Comparison of ENCODE assay signal across 26 mouse cellular contexts in genomic region chr5:119322411-119322810, GRCm38 (mm10).
DNase-seq lines count a peak whose midpoint lies in the region; ATAC-seq and TF ChIP-seq lines count a peak whose summit lies in the region.
"Had no signal": no experiment of that assay in that cellular context is flagged by ENCODE, and none has a peak within 500 bp of the region (broad histone marks: within the 10 kb centered on the region; RNA-seq: fewer than 3 reads in every experiment).

No protein-coding gene starts in this region.

- H3K4me3 ChIP-seq in forebrain, embryonic 14.5 days (ENCODE audit: low read depth, low read length) = no peak overlapping the region
- H3K4me3 ChIP-seq in forebrain, embryonic 11.5 days (ENCODE audit: low read depth, low read length) = no peak overlapping the region
- H3K4me3 ChIP-seq in hindbrain, postnatal 0 days (ENCODE audit: low read length) = no peak overlapping the region
- no peak overlapping the region for H3K4me3 ChIP-seq in hindbrain, embryonic 14.5 days (replicated peaks; ENCODE audit: low read length)
- H3K4me3 ChIP-seq in midbrain, postnatal 0 days (ENCODE audit: low read depth, low read length) = no peak overlapping the region
- H3K4me3 ChIP-seq in midbrain, embryonic 13.5 days (replicated peaks) = no peak overlapping the region
- H3K4me3 ChIP-seq: forebrain, embryonic 10.5 days; forebrain, embryonic 15.5 days; heart, adult 2 months; heart, embryonic 10.5 days; heart, embryonic 13.5 days; hindbrain, embryonic 12.5 days had no signal

- no peaks in the 10 kb centered on the region for H3K9me3 ChIP-seq in forebrain, embryonic 14.5 days (replicated peaks; ENCODE audit: control insufficient read depth, low read length)
- H3K9me3 ChIP-seq in forebrain, embryonic 11.5 days (ENCODE audit: control insufficient read depth, low read length) = no peaks in the 10 kb centered on the region
- H3K9me3 ChIP-seq in hindbrain, postnatal 0 days (ENCODE audit: low read length) = no peaks in the 10 kb centered on the region
- no peaks in the 10 kb centered on the region for H3K9me3 ChIP-seq in hindbrain, embryonic 14.5 days (ENCODE audit: control insufficient read depth, low read length)
- H3K9me3 ChIP-seq in midbrain, postnatal 0 days (ENCODE audit: low read length) = no peaks in the 10 kb centered on the region
- no peaks in the 10 kb centered on the region for H3K9me3 ChIP-seq in midbrain, embryonic 13.5 days
- H3K9me3 ChIP-seq: forebrain, embryonic 10.5 days; forebrain, embryonic 15.5 days; heart, embryonic 10.5 days; heart, embryonic 13.5 days; hindbrain, embryonic 12.5 days had no signal

- no peaks in the 10 kb centered on the region for H3K27me3 ChIP-seq in forebrain, embryonic 14.5 days (replicated peaks; ENCODE audit: control insufficient read depth, insufficient read depth, low read length)
- no peaks in the 10 kb centered on the region for H3K27me3 ChIP-seq in forebrain, embryonic 11.5 days (ENCODE audit: control insufficient read depth, insufficient read depth, low read length)
- H3K27me3 ChIP-seq in hindbrain, postnatal 0 days (ENCODE audit: insufficient read depth, low read length) = no peaks in the 10 kb centered on the region
- no peaks in the 10 kb centered on the region for H3K27me3 ChIP-seq in hindbrain, embryonic 14.5 days (ENCODE audit: control insufficient read depth, insufficient read depth, low read length)
- H3K27me3 ChIP-seq in midbrain, postnatal 0 days (ENCODE audit: insufficient read depth, low read length) = no peaks in the 10 kb centered on the region
- H3K27me3 ChIP-seq in midbrain, embryonic 13.5 days = peaks cover 4% of the 10 kb centered on the region; the same call in 1 of the 2 replicates
- H3K27me3 ChIP-seq: CH12.LX; forebrain, embryonic 15.5 days; heart, embryonic 13.5 days; Patski had no signal

- no peak overlapping the region for H3K4me2 ChIP-seq in forebrain, embryonic 14.5 days (ENCODE audit: low read length)
- no peak overlapping the region for H3K4me2 ChIP-seq in forebrain, embryonic 11.5 days (ENCODE audit: low read depth, low read length, severe bottlenecking)
- H3K4me2 ChIP-seq in hindbrain, postnatal 0 days (ENCODE audit: low read depth, low read length) = no peak overlapping the region
- no peak overlapping the region for H3K4me2 ChIP-seq in hindbrain, embryonic 14.5 days (replicated peaks)
- no peak overlapping the region for H3K4me2 ChIP-seq in midbrain, postnatal 0 days (ENCODE audit: low read depth, low read length, poor library complexity, severe bottlenecking)
- H3K4me2 ChIP-seq in midbrain, embryonic 13.5 days (replicated peaks) = no peak overlapping the region
- H3K4me2 ChIP-seq: forebrain, embryonic 15.5 days; heart, embryonic 13.5 days; hindbrain, embryonic 12.5 days had no signal

- no peak overlapping the region for H3K9ac ChIP-seq in forebrain, embryonic 14.5 days (ENCODE audit: low read length)
- H3K9ac ChIP-seq in forebrain, embryonic 11.5 days (ENCODE audit: low read length) = no peak overlapping the region
- H3K9ac ChIP-seq in hindbrain, postnatal 0 days (replicated peaks; ENCODE audit: low read length) = no peak overlapping the region
- H3K9ac ChIP-seq in hindbrain, embryonic 14.5 days = no peak overlapping the region
- H3K9ac ChIP-seq in midbrain, postnatal 0 days (replicated peaks; ENCODE audit: low read length, poor library complexity, severe bottlenecking) = no peak overlapping the region
- no peak overlapping the region for H3K9ac ChIP-seq in midbrain, embryonic 13.5 days (replicated peaks)
- H3K9ac ChIP-seq: forebrain, embryonic 15.5 days; heart, embryonic 13.5 days; hindbrain, embryonic 12.5 days had no signal

- TF ChIP-seq CTCF in hindbrain, postnatal 0 days (IDR thresholded peaks at IDR 0.05; ENCODE audit: low read depth) = no peak
- no peak for TF ChIP-seq CTCF in midbrain, postnatal 0 days (IDR thresholded peaks at IDR 0.05)

- no peaks in the 10 kb centered on the region for H3K4me1 ChIP-seq in forebrain, embryonic 14.5 days (ENCODE audit: control insufficient read depth, insufficient read depth, low read length)
- H3K4me1 ChIP-seq in forebrain, embryonic 11.5 days (replicated peaks; ENCODE audit: control insufficient read depth, insufficient read depth, low read length) = no peaks in the 10 kb centered on the region
- H3K4me1 ChIP-seq in hindbrain, postnatal 0 days (ENCODE audit: insufficient read depth, low read length) = no peaks in the 10 kb centered on the region
- no peaks in the 10 kb centered on the region for H3K4me1 ChIP-seq in hindbrain, embryonic 14.5 days (replicated peaks; ENCODE audit: control insufficient read depth, insufficient read depth, low read length)
- H3K4me1 ChIP-seq in midbrain, postnatal 0 days (ENCODE audit: insufficient read depth, low read length) = peaks cover 3% of the 10 kb centered on the region; the same call in 1 of the 2 replicates
- no peaks in the 10 kb centered on the region for H3K4me1 ChIP-seq in midbrain, embryonic 13.5 days (replicated peaks)

- H3K27ac ChIP-seq in forebrain, embryonic 14.5 days (ENCODE audit: low read depth, low read length) = no peak overlapping the region
- no peak overlapping the region for H3K27ac ChIP-seq in forebrain, embryonic 11.5 days (ENCODE audit: low read depth, low read length)
- no peak overlapping the region for H3K27ac ChIP-seq in hindbrain, postnatal 0 days
- H3K27ac ChIP-seq in hindbrain, embryonic 14.5 days = no peak overlapping the region
- H3K27ac ChIP-seq in midbrain, postnatal 0 days (ENCODE audit: low read depth, low read length) = no peak overlapping the region
- H3K27ac ChIP-seq in midbrain, embryonic 13.5 days = no peak overlapping the region
- H3K27ac ChIP-seq: forebrain, embryonic 10.5 days; forebrain, embryonic 15.5 days; heart, adult 2 months; heart, embryonic 10.5 days; heart, embryonic 13.5 days; hindbrain, embryonic 12.5 days had no signal

- WGBS in forebrain, embryonic 14.5 days = 21% methylated on average over 13 of the region's 13 CpGs
- WGBS in forebrain, embryonic 11.5 days = 41% methylated on average over 13 of the region's 13 CpGs
- WGBS in hindbrain, postnatal 0 days = 26% methylated on average over 13 of the region's 13 CpGs
- WGBS in hindbrain, embryonic 14.5 days = 27% methylated on average over 13 of the region's 13 CpGs
- WGBS in midbrain, postnatal 0 days = 15% methylated on average over 13 of the region's 13 CpGs
- WGBS in midbrain, embryonic 13.5 days = 27% methylated on average over 13 of the region's 13 CpGs

- no peak for ATAC-seq in forebrain, embryonic 14.5 days
- no peak for ATAC-seq in forebrain, embryonic 11.5 days (replicated peaks; ENCODE audit: low FRiP score)
- ATAC-seq in hindbrain, postnatal 0 days = no peak
- no peak for ATAC-seq in hindbrain, embryonic 14.5 days (ENCODE audit: low FRiP score)
- ATAC-seq in midbrain, postnatal 0 days (ENCODE audit: low FRiP score) = no peak
- no peak for ATAC-seq in midbrain, embryonic 13.5 days
- no peak for ATAC-seq in CD4-positive, CD25-positive, alpha-beta regulatory T cell, adult 4 months
- ATAC-seq in activated CD4-positive, CD25-positive, alpha-beta regulatory T cell, adult 4 months = no peak
- ATAC-seq: forebrain, embryonic 15.5 days; hindbrain, embryonic 16.5 days; inflammation-experienced regulatory T-cells, adult 6 months; intestine, embryonic 16.5 days; Patski had no signal

- H3K36me3 ChIP-seq in forebrain, embryonic 14.5 days (ENCODE audit: control insufficient read depth, insufficient read depth, low read length) = no peaks in the 10 kb centered on the region
- H3K36me3 ChIP-seq in forebrain, embryonic 11.5 days (ENCODE audit: control insufficient read depth, insufficient read depth, low read length) = no peaks in the 10 kb centered on the region
- H3K36me3 ChIP-seq in hindbrain, postnatal 0 days (ENCODE audit: insufficient read depth, low read length) = no peaks in the 10 kb centered on the region
- H3K36me3 ChIP-seq in hindbrain, embryonic 14.5 days (replicated peaks; ENCODE audit: control insufficient read depth, insufficient read depth) = no peaks in the 10 kb centered on the region
- no peaks in the 10 kb centered on the region for H3K36me3 ChIP-seq in midbrain, postnatal 0 days (ENCODE audit: insufficient read depth, low read length)
- no peaks in the 10 kb centered on the region for H3K36me3 ChIP-seq in midbrain, embryonic 13.5 days
- H3K36me3 ChIP-seq: forebrain, embryonic 10.5 days; forebrain, embryonic 15.5 days; G1E; heart, embryonic 10.5 days; heart, embryonic 13.5 days; hindbrain, embryonic 12.5 days had no signal

- DNase-seq in forebrain, embryonic 14.5 days (ENCODE audit: low spot score) = peak; percentile 51
- DNase-seq in forebrain, embryonic 11.5 days (ENCODE audit: low spot score) = no peak
- DNase-seq in hindbrain, postnatal 0 days (ENCODE audit: low spot score) = peak; percentile 8
- no peak for DNase-seq in hindbrain, embryonic 14.5 days (ENCODE audit: low spot score)
- DNase-seq in midbrain, postnatal 0 days (ENCODE audit: low spot score) = peak; percentile 8
- DNase-seq: adrenal gland, adult 2 months; cerebellum, adult 18-20 months; cerebellum, adult 9-10 months; cerebellum, postnatal 14 days; gastrocnemius, postnatal 25 days; heart, postnatal 14 days had no signal

Comparison
In these comparisons a context has a peak if more than half of its experiments do, and no peak if none do; other contexts are left out.
1. DNase-seq: peak in forebrain, embryonic 14.5 days (single experiment), hindbrain, postnatal 0 days (single experiment) and midbrain, postnatal 0 days (single experiment); none in forebrain, embryonic 11.5 days (single experiment) and hindbrain, embryonic 14.5 days (single experiment).